Mouse (Mus musculus) layer of hippocampus, adult 2 months (tissue): ENCODE results near the gene Cmbl. TPM values are rescaled to one million over a fixed set of nuclear protein-coding genes. Genes with fewer than 3 reads are reported as not detected.
A peak's percentile ranks its signal among the peaks of the same experiment; 100 is the strongest.

Experiments
- DNase-seq, 2 experiments: peaks; one replicate each; pipeline ENCODE4 v3.0.0; 2022; ENCODE audit warnings: low spot score in 2 of 2
- H3K27ac ChIP-seq: fragments of 200-600 bp; 2 replicates; pipeline ENCODE4 v1.8.1; 2022
- H3K4me3 ChIP-seq: fragments of 200-600 bp; 2 replicates; pipeline ENCODE4 v1.8.1; 2022; ENCODE audit warnings: mild to moderate bottlenecking
- CTCF ChIP-seq: fragments of 200-600 bp; conservative IDR thresholded peaks from 2 replicates; pipeline ENCODE4 v1.8.1; 2022; ENCODE audit warnings: antibody characterized with exemption, mild to moderate bottlenecking, moderate library complexity
- long read RNA-seq, 2 experiments: library from polyadenylated mRNA; stranded (forward); transcript quantifications; one replicate each; pipeline ENCODE4 v2.0.0; 2021; ENCODE audit warnings: borderline mapping rate in 2 of 2
- total RNA-seq, 2 experiments: library from RNA; stranded (reverse); gene quantifications; 2 replicates each; pipeline ENCODE4 v1.2.3; 2021

Cmbl gene
- total RNA-seq: 10 to 100 TPM; 12.7 to 12.8 TPM
- long read RNA-seq, experiment 1, partial matches to known transcripts: 1 of 7 reads
- long read RNA-seq, experiment 1, other reads (novel, unspliced or antisense): 2 of 7 reads
- long read RNA-seq, experiment 2, transcript Cmbl-204 (6 exons, 777 nt): major isoform, 6 of 10 reads
- long read RNA-seq, experiment 2, partial matches to known transcripts: 2 of 10 reads
- long read RNA-seq, experiment 2, other reads (novel, unspliced or antisense): 1 of 10 reads

DNA sequence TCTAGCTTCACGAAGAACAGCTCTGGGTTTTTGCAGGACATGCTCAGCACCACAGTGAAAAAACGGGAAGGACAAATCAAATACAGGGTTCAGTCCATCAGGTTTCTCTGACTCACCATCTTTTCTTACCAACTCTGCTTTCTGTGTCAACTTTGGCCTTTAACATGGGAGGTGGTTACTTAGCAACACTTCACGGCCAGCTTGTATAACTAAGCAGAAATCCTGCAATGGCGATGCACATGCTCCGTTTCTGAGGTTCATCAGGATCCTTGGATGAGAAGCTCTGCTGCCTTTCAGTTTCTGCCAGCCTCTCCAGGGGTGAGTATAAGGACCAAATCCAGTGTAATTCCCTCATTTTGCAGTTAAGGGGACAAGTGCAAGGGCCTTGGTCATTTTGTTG is at the start of gene Cmbl:
Cmbl (plus strand) TSS at position 206 of the 400 bp plus-strand sequence.
- H3K4me3 ChIP-seq: peak within 1 kb of the TSS; percentile 11; the same call in 1 of the 2 replicates
- H3K27ac ChIP-seq: peak within 1 kb of the TSS; percentile 72
- TF ChIP-seq CTCF: 0 out of 2 replicates have a peak, but pooled peaks have one; percentile 2
- DNase-seq: no peak

DNA sequence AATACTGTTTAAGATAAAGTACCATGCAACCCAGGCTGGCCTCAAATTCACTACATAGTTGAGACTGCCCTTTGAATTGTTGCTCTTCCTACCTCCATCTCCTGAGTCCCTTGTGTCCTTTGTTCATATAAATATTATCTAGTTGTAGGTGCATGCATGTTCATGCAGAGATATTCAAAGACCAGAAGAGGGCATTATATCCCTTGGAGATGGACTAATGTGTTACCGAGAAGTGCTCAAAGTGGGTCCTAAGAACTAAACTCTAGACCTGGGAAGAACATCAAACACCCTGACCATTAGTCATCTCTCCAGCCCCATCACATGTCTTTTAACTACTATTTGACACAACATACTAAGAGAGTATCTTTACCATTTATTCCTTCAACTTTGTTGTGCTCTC is 48.0 kb upstream of the Cmbl start:
- Histone ChIP-seq H3K4me3 (no peak overlapping the region), H3K27ac (no peak overlapping the region)
- DNase-seq: no peak
- TF ChIP-seq CTCF: peak; percentile 60

DNA sequence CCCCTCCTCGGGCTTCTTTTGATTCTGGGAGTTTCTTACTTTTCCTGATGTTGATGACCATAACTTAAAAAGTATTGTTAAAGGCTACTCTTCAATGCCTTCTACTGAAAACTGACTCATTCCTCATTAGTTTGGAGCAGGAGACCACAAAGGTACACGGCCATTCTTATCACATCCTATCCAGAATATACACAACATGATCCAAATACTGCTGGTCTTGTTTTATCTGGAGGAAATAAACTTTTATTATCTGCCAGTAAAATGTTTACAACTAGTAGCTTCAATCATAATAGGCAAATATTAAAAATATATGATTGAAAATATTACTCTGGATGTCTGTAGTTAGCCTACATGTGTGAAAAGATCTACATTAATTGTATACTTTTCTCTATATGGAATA is 46.8 kb upstream of the Cmbl start:
- Histone ChIP-seq H3K4me3 (no peak overlapping the region), H3K27ac (no peak overlapping the region)
- no peak for TF ChIP-seq CTCF
- DNase-seq: no peak

DNA sequence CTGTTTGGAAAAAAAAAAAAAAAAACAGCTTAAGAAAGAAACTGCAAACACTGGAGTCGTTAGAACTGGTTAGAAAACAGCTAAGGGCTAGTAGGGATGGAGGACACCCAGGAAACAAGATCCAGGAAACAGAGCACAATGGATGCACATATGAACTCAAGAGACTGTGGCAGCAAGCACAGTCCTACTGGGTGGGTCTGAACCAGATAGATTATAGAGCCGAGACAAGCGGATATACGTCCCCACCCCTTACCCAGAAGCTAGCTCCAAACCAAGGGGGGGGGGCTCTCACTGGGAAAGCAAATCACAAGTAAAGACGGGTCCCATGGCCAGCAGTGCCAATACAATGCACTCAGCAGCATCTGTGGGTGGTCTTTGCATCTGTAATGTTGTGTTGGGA is 46.2 kb upstream of the Cmbl start:
- no peak for TF ChIP-seq CTCF
- H3K4me3 ChIP-seq: no peak overlapping the region

DNA sequence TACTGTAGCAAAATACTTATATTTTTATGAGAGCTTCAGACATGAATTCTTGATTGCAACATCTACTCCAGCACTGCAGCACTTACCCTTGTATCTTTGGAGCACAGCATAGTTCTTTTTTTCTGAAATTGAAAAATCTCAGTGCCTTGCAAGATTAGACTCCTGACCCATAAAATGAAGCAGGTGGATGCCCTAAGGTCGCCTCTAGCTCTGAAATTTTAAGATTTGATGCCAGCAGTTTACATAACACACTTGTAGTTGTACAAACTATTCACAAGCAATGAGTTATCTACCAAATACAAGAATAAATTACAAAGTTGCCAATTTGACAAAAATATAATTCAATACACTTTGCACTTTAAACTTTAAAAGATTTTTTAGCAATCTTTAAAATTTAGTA is 38.7 kb upstream of the Cmbl start:
- DNase-seq: no peak
- Histone ChIP-seq H3K4me3 (no peak overlapping the region), H3K27ac (no peak overlapping the region)
- no peak for TF ChIP-seq CTCF

More for the DNA sequence above, 46.2 kb upstream of the Cmbl start:
- no peak overlapping the region for H3K27ac ChIP-seq
- no peak for DNase-seq

DNA sequence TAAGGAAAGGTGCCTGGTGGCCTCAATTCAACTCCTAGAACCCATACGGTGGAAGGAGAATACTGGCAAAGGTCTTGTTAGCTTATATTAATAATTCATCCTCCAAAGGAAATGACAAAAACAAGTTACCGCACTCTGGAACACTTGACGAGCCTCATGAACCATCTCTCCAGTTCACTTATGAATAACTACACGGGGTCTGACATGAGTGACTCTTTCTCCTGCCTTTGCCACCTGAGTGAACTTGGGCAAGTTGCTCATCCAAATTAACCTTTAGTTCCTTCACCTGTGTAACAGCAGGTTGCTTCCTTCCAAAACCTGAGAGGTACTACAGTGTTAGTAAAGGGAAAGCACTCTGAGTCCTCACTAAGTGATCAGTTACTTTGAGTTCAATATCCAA is 36.7 kb upstream of the Cmbl start:
- Histone ChIP-seq H3K4me3 (no peak overlapping the region), H3K27ac (no peak overlapping the region)
- TF ChIP-seq CTCF: no peak
- no peak for DNase-seq

DNA sequence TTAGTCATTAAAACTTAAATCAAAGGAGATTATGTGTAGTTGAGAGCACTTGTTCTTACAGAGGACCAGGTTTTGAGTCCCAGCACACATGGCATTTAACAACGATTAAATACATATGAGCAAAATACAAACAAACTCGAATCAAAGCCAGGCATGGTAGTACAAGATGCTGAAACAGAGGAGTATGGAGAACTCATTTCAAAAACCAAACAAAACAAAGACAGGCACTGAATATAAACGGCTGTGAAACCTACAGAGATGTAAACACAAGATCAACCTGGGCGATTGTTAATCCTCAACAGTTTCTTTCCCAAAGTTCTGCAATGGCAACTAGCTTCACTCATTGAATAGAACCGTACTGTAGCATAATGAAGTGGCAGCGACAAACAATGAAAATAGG is 36.1 kb upstream of the Cmbl start:
- Histone ChIP-seq H3K27ac (no peak overlapping the region; the same call in 1 of the 2 replicates), H3K4me3 (peak overlapping the region; percentile 74)
- DNase-seq: no peak
- no peak for TF ChIP-seq CTCF

DNA sequence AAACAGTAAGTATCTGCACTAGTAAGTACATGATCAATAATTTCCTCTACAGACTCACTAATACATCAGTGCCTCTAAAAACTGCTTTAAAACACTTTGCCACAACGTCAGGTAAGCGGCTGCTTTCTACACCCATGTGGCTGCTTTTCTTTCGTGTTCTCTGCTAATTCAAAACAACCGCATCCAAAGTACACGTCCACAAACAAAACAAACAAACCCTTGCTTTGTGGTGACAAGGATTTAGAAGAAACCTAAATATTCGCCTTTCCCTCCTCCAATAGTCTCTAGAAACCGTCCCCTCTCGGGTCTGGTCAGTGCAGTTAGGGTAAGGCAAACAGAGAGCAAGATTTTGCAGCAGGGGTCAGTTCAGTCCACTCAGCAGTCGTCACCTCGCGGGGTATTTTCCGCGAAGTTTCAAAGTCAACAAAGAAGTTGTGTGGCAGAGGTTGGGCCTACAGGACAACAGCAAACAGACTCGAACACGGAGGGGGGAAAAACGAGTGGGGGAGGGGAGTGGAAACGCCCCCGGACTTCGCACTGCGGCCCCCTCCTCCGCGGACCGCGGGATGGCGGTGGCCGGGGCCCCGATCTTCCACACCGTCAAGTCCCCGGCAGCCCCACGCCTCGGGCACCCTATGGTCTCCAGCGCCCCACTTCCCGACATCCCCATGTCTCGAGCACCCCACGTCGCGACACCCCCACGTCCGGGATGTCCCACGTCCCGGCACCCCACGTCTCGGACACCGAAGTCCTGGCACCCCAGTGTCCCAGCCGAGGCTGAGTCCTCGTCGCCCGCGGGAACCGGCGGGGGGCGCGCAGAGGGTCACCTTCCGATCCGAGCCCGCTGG is 35.2 kb upstream of the Cmbl start:
- Histone ChIP-seq H3K4me3 (peak overlapping the region; percentile 74), H3K27ac (peak overlapping the region; percentile 99)
- DNase-seq: no peak
- no peak for TF ChIP-seq CTCF

DNA sequence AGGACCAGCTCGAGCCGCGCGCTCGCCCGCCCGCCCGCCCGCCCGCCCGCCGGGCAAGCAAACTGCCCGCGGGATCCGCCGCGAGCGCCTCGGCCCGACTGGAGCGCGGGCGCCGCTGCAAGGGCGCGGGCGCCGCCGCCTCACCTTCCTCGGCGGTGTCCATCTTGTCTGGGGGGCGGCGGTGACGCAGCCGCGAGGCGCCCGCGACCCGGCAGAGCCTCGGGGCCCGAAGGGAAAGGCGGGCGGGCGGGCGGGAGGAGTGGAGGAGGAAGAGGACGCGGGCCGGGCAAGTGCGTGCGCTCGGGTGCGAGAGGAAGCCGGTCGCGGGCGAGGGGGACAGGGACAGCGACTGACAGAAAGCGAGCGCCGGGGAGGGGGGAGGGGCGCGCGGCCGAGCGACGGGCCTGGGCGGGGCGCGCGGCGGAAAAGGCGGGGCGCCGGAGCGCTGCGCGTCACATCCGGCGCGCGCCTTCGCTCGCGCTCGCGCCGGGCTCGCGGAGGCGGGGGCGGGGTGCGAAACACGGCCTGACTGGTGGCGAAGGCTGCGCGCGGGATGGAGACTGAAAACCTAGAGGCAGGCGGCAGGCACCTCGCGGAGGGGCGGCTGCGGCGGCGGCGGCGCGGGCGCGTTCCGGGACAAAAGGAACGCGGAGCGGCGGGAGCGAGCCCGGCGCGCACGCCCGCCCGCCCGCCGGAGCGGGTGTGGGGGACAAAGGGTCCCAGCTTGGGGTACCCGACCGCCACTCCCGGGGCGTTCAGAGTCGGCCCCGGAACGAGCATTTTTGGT is 34.3 kb upstream of the Cmbl start, which contains the start of gene March6:
March6 (minus strand) TSS at position 395 of the 787 bp plus-strand sequence.
- peak; percentile 90 to 92 for DNase-seq
- H3K27ac ChIP-seq: peak within 1 kb of the TSS; percentile 99
- TF ChIP-seq CTCF: no peak
- peak within 1 kb of the TSS; percentile 74 for H3K4me3 ChIP-seq

DNA sequence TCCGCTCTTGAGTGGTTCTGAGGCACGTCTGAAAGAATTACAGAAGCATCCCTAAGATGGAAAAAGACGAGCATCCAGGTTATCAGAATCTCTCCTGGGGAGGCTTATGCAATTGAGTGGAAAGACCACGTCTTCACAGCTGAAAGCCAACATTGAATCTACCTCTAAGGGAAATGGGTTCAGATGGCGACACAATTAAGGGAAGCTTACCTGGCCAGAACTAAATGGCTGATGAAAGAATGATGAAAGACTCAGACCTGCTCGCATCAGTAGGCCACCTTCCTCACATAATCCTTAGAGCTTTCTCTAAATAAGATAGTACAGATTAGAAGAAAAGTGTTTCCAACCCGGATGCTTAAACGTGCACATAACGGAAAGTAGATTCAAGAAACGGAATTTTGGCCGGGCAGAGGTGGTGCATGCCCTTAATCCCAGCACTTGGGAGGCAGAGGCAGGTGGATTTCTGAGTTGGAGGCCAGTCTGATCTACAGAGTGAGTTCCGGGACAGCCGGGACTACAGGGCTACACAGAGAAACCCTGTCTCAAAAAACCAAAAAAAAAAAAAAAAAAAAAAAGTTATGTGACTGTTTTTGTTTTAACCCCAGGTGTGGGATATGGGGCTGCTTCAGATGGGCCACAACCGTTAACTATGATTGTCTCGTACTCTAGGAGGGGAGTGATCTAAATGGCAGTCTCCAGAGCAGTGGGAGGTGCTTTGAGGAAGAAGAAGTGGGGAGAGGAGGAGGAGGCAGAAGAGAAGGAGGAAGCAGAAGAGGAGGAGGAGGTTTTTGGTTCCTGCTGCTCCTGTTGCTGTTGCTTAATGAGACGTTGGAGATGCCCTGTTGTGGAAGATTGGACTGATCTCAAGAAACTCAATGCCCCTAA is 33.5 kb upstream of the Cmbl start:
- Histone ChIP-seq H3K4me3 (peak overlapping the region; percentile 74), H3K27ac (peak overlapping the region; percentile 99)
- TF ChIP-seq CTCF: no peak
- no peak for DNase-seq

DNA sequence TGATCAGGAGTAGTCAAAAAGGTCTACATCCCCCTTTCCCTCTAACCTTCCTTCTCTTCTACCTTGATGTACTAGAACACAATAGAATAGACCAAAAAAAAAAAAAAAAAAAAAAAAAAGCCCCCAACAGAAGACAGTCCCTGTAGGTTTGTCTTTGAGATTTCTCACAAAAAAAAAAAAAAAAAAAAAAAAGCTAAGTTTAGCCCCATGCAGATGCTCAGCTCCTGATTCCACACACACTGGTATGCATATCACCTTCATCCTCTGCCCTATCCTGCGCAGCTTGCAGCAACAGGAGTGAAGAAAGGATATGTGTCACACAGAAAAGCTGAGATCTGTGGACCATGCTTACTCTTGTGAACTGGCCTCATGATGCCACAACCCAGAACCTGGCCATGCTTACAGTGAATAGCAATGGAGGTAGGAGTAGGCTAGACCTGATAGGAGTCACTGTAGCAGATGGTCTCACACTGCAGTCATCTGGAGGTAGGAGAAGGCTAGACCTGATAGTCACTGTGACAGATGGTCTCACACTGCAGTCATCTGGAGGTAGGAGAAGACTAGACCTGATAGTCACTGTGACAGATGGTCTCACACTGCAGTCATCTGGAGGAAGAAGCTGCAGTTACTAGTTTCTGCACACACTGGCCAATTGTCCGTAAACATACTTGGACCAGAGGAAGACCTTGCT is 32.7 kb upstream of the Cmbl start:
- Histone ChIP-seq H3K4me3 (no peak overlapping the region), H3K27ac (peak overlapping the region; percentile 99; the same call in 1 of the 2 replicates)
- no peak for DNase-seq
- TF ChIP-seq CTCF: no peak

DNA sequence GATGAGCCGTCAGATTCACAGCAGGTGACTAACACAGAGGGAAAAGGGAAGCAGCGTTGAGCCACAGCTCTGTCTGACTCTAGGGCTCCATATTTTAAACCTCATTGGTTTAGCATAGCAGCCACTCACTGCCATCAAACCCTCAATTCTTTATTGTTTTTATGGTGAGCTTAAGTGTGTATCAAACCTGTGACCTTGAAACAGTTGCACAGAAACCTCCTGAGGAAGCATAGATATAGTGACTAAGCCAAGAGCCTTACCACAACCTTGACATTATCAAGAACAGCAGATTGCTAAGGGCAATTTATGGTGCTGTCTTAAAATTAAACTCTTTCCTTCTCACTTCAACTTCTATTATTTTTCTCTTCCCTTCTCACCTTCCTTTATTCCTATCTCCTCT is 31.7 kb upstream of the Cmbl start:
- H3K27ac ChIP-seq: no peak overlapping the region
- TF ChIP-seq CTCF: no peak
- no peak overlapping the region for H3K4me3 ChIP-seq
- no peak for DNase-seq
